Mouse (Mus musculus): ENCODE results near the gene Gm49776.

GRCm38 (mm10) chr16:18200062-18200461, 58.1 kb downstream of the Gm49776 start:
- TF ChIP-seq CTCF (IDR thresholded peaks at IDR 0.05; ENCODE audit: borderline replicate concordance, control insufficient read depth, extremely low read depth, insufficient read depth, low read length, poor library complexity) (no peak), POLR2A (IDR thresholded peaks at IDR 0.05; ENCODE audit: control insufficient read depth, extremely low read depth, insufficient read depth, low read length, poor library complexity) (no peak)
